Mouse (Mus musculus): Measurements from ENCODE around the gene Zfp91. TPM values are rescaled to one million over a fixed set of nuclear protein-coding genes. Genes with fewer than 3 reads are reported as not detected.
"Not testable (repeated sequence)": the region's sequence is repeated elsewhere in the genome, so short reads cannot be mapped to it uniquely, and the experiment has no call there.

Zfp91 gene
- polyA plus RNA-seq, 1 experiment from 2014 or later: 13.2 TPM

DNA sequence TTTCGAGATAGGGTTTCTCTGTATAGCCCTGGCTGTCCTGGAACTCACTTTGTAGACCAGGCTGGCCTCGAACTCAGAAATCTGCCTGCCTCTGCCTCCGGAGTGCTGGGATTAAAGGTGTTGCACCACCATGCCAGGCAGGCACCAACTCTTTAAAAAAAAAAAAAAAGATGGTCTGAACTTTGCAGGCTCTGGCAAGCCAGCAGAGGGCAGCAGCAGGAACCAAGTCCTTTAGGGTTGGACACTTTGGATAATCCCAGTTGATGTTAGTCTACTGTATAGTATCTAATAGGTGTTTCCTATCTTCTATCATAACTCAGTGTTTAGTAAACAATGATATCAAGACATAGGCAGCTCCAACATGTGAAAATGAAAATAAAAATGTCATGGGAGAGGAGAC lies 73.6 kb downstream of the Zfp91 start:
- Histone ChIP-seq H3K4me2 (no peak overlapping the region), H3K36me3 (ENCODE audit: control insufficient read depth, insufficient read depth, low read length) (no peaks in the 10 kb centered on the region), H3K9ac (ENCODE audit: low read length) (no peak overlapping the region), H3K27me3 (ENCODE audit: control insufficient read depth, insufficient read depth, low read length) (no peaks in the 10 kb centered on the region), H3K4me1 (ENCODE audit: control insufficient read depth, insufficient read depth, low read length) (no peaks in the 10 kb centered on the region), H3K9me3 (ENCODE audit: control insufficient read depth, low read length) (no peaks in the 10 kb centered on the region), H3K27ac (ENCODE audit: low read depth, low read length) (no peak overlapping the region), H3K4me3 (ENCODE audit: low read depth, low read length) (no peak overlapping the region)
- 81% methylated on average over 2 of the region's 3 CpGs for WGBS
- ATAC-seq (ENCODE audit: low FRiP score) (no peak), DNase-seq (ENCODE audit: low spot score, missing footprints) (no peak)

DNA sequence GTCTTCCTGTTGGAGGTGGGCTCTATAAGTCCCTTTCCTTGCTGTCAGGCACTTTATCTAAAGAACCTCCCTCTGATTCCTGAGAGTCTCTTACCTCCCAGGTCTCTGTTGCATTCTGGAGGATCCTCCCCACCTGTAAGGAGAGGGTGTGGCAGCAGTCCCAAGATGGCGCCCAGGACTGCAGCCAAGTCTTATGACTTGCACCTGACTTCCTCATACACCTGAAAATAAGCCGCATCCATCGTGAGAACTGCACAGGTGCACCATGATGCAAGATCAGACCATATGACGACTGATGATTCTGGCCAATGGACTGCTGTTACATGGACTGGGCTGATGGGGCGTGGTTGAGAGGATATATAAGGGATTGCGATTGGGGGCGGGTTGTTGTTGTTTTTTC lies 74.3 kb downstream of the Zfp91 start:
- not testable (repeated sequence) for DNase-seq (ENCODE audit: low spot score, missing footprints); H3K4me1 ChIP-seq (ENCODE audit: control insufficient read depth, insufficient read depth, low read length); H3K9ac ChIP-seq (ENCODE audit: low read length); H3K4me3 ChIP-seq (ENCODE audit: low read depth, low read length); H3K9me3 ChIP-seq (ENCODE audit: control insufficient read depth, low read length); ATAC-seq (ENCODE audit: low FRiP score); H3K27me3 ChIP-seq (ENCODE audit: control insufficient read depth, insufficient read depth, low read length); H3K36me3 ChIP-seq (ENCODE audit: control insufficient read depth, insufficient read depth, low read length); H3K27ac ChIP-seq (ENCODE audit: low read depth, low read length); H3K4me2 ChIP-seq
- WGBS: 91% methylated on average over 7 of the region's 7 CpGs

DNA sequence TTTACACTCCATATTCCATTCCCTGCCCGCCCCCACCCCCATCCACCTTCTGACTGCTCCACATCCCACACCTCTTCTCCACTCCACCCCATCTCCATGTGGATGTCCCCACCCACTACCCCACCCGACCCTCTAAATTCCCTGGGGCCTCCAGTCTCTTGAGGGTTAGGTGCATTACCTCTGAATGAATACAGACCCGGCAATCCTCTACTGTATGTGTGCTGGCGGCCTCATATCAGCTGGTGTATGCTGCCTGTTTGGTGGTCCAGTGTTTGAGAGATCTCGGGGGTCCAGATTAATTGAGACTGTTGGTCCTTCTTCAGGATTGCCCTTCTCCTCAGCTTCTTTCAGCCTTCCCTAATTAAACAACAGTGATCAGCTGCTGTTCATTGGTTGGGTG lies 75.0 kb downstream of the Zfp91 start:
- not testable (repeated sequence) for H3K36me3 ChIP-seq (ENCODE audit: control insufficient read depth, insufficient read depth, low read length); ATAC-seq (ENCODE audit: low FRiP score); H3K4me3 ChIP-seq (ENCODE audit: low read depth, low read length); H3K27me3 ChIP-seq (ENCODE audit: control insufficient read depth, insufficient read depth, low read length); H3K9me3 ChIP-seq (ENCODE audit: control insufficient read depth, low read length); DNase-seq (ENCODE audit: low spot score, missing footprints); H3K9ac ChIP-seq (ENCODE audit: low read length); H3K4me2 ChIP-seq; H3K27ac ChIP-seq (ENCODE audit: low read depth, low read length); H3K4me1 ChIP-seq (ENCODE audit: control insufficient read depth, insufficient read depth, low read length)
- 89% methylated on average over 5 of the region's 5 CpGs for WGBS

DNA sequence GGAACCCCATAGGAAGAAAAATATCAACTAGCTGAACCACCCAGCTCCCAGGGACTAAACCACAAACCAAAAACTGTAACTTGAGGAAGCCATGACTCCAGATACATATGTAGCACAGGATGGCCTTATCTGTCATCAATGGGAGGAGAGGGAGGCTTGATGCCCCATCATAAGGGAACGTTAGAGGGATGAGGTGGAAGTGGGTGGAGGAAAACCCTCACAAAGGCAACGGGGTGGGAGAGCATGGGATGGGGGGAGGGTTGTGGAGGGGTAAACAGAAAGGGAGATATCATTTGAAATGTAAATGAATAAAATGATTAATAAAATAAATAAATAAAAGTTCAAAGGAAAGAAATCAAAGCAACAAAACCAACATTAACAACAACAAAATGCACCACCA lies 75.5 kb downstream of the Zfp91 start:
- H3K9me3 ChIP-seq (ENCODE audit: control insufficient read depth, low read length): no peaks in the 10 kb centered on the region
- no peak overlapping the region for H3K9ac ChIP-seq (ENCODE audit: low read length)
- H3K27ac ChIP-seq (ENCODE audit: low read depth, low read length): no peak overlapping the region
- H3K36me3 ChIP-seq (ENCODE audit: control insufficient read depth, insufficient read depth, low read length): no peaks in the 10 kb centered on the region
- H3K4me1 ChIP-seq (ENCODE audit: control insufficient read depth, insufficient read depth, low read length): no peaks in the 10 kb centered on the region
- 63% methylated on average over 2 of the region's 2 CpGs for WGBS
- H3K27me3 ChIP-seq (ENCODE audit: control insufficient read depth, insufficient read depth, low read length): no peaks in the 10 kb centered on the region
- ATAC-seq (ENCODE audit: low FRiP score) (no peak), DNase-seq (ENCODE audit: low spot score, missing footprints) (no peak)
- no peak overlapping the region for H3K4me2 ChIP-seq
- no peak overlapping the region for H3K4me3 ChIP-seq (ENCODE audit: low read depth, low read length)

DNA sequence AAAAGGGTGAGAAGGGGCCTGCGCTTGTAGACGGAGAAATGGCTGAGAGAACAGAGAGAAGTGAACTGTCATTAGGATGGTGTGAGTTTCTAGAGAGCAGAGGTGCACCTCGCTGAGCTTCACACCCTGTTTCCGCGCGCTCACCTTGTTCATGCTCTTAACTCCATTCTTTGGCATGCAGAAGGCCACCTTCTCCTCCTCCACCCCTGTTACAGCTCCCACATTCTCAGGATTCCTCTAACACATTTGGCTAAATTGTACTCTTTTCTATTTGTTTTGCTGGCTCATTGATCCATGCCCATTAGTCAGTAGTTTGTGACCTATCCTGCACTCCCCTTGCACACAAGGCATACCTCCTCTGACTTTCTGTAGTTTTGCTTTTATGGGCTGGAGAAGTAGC lies 76.7 kb downstream of the Zfp91 start:
- 82% methylated on average over 6 of the region's 6 CpGs for WGBS
- Histone ChIP-seq H3K9me3 (ENCODE audit: control insufficient read depth, low read length) (no peaks in the 10 kb centered on the region), H3K36me3 (ENCODE audit: control insufficient read depth, insufficient read depth, low read length) (no peaks in the 10 kb centered on the region), H3K4me3 (ENCODE audit: low read depth, low read length) (no peak overlapping the region), H3K27ac (ENCODE audit: low read depth, low read length) (no peak overlapping the region), H3K27me3 (ENCODE audit: control insufficient read depth, insufficient read depth, low read length) (no peaks in the 10 kb centered on the region), H3K9ac (ENCODE audit: low read length) (no peak overlapping the region), H3K4me2 (no peak overlapping the region), H3K4me1 (ENCODE audit: control insufficient read depth, insufficient read depth, low read length) (no peaks in the 10 kb centered on the region)
- DNase-seq (ENCODE audit: low spot score, missing footprints) (no peak), ATAC-seq (ENCODE audit: low FRiP score) (no peak)

Other genes starting within 250 kb of the Zfp91 start
- gene Gm4952, start 196.2 kb downstream of the Zfp91 start, polyA plus RNA-seq (2014; fragmentation: Nextera tagmentation; extraction: Ambion mirVana): not detected in 2 replicates
- not detected in 2 replicates for gene Glyat, start 162.8 kb downstream of the Zfp91 start, polyA plus RNA-seq (2014; fragmentation: Nextera tagmentation; extraction: Ambion mirVana)
- gene Olfr1442, start 125.7 kb downstream of the Zfp91 start, polyA plus RNA-seq (2014; fragmentation: Nextera tagmentation; extraction: Ambion mirVana): not detected in 2 replicates
- not detected in 2 replicates for gene Olfr1443, start 118.0 kb downstream of the Zfp91 start, polyA plus RNA-seq (2014; fragmentation: Nextera tagmentation; extraction: Ambion mirVana)
- not detected in 2 replicates for gene Keg1, start 100.3 kb downstream of the Zfp91 start, polyA plus RNA-seq (2014; fragmentation: Nextera tagmentation; extraction: Ambion mirVana)
- gene Cntf, start 30.5 kb downstream of the Zfp91 start, polyA plus RNA-seq (2014; fragmentation: Nextera tagmentation; extraction: Ambion mirVana): 0.36 and 0.91 TPM in 2 replicates
- 0.92 and 1.2 TPM in 2 replicates for gene Lpxn, start 67 bp upstream of the Zfp91 start, polyA plus RNA-seq (2014; fragmentation: Nextera tagmentation; extraction: Ambion mirVana)
- not detected in 2 replicates for gene Gm5244, start 50.6 kb upstream of the Zfp91 start, polyA plus RNA-seq (2014; fragmentation: Nextera tagmentation; extraction: Ambion mirVana)
- not detected in 2 replicates for gene Olfr1444, start 61.2 kb upstream of the Zfp91 start, polyA plus RNA-seq (2014; fragmentation: Nextera tagmentation; extraction: Ambion mirVana)
- gene Olfr1445, start 87.7 kb upstream of the Zfp91 start, polyA plus RNA-seq (2014; fragmentation: Nextera tagmentation; extraction: Ambion mirVana): not detected in 2 replicates
- not detected in 2 replicates for gene Olfr1446, start 97.4 kb upstream of the Zfp91 start, polyA plus RNA-seq (2014; fragmentation: Nextera tagmentation; extraction: Ambion mirVana)
- gene Olfr1447, start 107.6 kb upstream of the Zfp91 start, polyA plus RNA-seq (2014; fragmentation: Nextera tagmentation; extraction: Ambion mirVana): not detected in 2 replicates
- gene Olfr1448, start 128.3 kb upstream of the Zfp91 start, polyA plus RNA-seq (2014; fragmentation: Nextera tagmentation; extraction: Ambion mirVana): not detected in 2 replicates
- gene Olfr1449, start 134.7 kb upstream of the Zfp91 start, polyA plus RNA-seq (2014; fragmentation: Nextera tagmentation; extraction: Ambion mirVana): not detected in 2 replicates
- gene Olfr1450, start 154.1 kb upstream of the Zfp91 start, polyA plus RNA-seq (2014; fragmentation: Nextera tagmentation; extraction: Ambion mirVana): not detected in 2 replicates
- gene Olfr1451, start 198.9 kb upstream of the Zfp91 start, polyA plus RNA-seq (2014; fragmentation: Nextera tagmentation; extraction: Ambion mirVana): not detected in 2 replicates
- gene Olfr1453, start 232.2 kb upstream of the Zfp91 start, polyA plus RNA-seq (2014; fragmentation: Nextera tagmentation; extraction: Ambion mirVana): not detected in 2 replicates